Mouse (Mus musculus): ENCODE results near the gene Gm34653.
"Not testable (repeated sequence)": the region's sequence is repeated elsewhere in the genome, so short reads cannot be mapped to it uniquely, and the experiment has no call there.

The Gm34653 gene

GRCm38 (mm10) chr2:34832766-34833457 is at the start of gene Gm34653:
Gene Gm34653 (plus strand): TSS chr2:34833007.
- not testable (repeated sequence) for DNase-seq (ENCODE audit: low spot score in 2 of 2)

- DNase-seq (ENCODE audit: low spot score in 2 of 2), result no peak
These were observed 49.5 kb upstream of the Gm34653 start for GRCm38 (mm10) chr2:34783064-34784020.

GRCm38 (mm10) chr2:34784085-34784484 is 48.7 kb upstream of the Gm34653 start:
- DNase-seq (ENCODE audit: low spot score in 2 of 2), result no peak

GRCm38 (mm10) chr2:34790282-34790681 is 42.5 kb upstream of the Gm34653 start:
- no peak for DNase-seq (ENCODE audit: low spot score in 2 of 2)

- not testable (repeated sequence) for DNase-seq (ENCODE audit: low spot score in 2 of 2)
These were observed 40.3 kb upstream of the Gm34653 start for GRCm38 (mm10) chr2:34792543-34792942.

GRCm38 (mm10) chr2:34794511-34794910 is 38.3 kb upstream of the Gm34653 start:
- no peak for DNase-seq (ENCODE audit: low spot score in 2 of 2)

GRCm38 (mm10) chr2:34795426-34795825 is 37.4 kb upstream of the Gm34653 start:
- no peak for DNase-seq (ENCODE audit: low spot score in 2 of 2)

- DNase-seq (ENCODE audit: low spot score in 2 of 2), result peak; percentile 78 to 83
These were observed 33.2 kb upstream of the Gm34653 start, which contains the start of gene Rabepk for GRCm38 (mm10) chr2:34799357-34800256. Gene Rabepk (minus strand): TSS chr2:34799912.

- DNase-seq (ENCODE audit: low spot score in 2 of 2), result no peak
These were observed 32.4 kb upstream of the Gm34653 start for GRCm38 (mm10) chr2:34800371-34800770.

- peak; percentile 99 for DNase-seq (ENCODE audit: low spot score in 2 of 2)
These were observed 31.0 kb upstream of the Gm34653 start for GRCm38 (mm10) chr2:34801516-34802482.

GRCm38 (mm10) chr2:34802565-34803245 is 30.1 kb upstream of the Gm34653 start:
- DNase-seq (ENCODE audit: low spot score in 2 of 2), result peak; percentile 51 to 61

GRCm38 (mm10) chr2:34803746-34804145 is 29.1 kb upstream of the Gm34653 start:
- DNase-seq (ENCODE audit: low spot score in 2 of 2), result no peak

- DNase-seq (ENCODE audit: low spot score in 2 of 2), result no peak
These were observed 28.6 kb upstream of the Gm34653 start for GRCm38 (mm10) chr2:34804172-34804571.

GRCm38 (mm10) chr2:34804815-34805214 is 28.0 kb upstream of the Gm34653 start:
- DNase-seq (ENCODE audit: low spot score in 2 of 2), result no peak

GRCm38 (mm10) chr2:34805364-34805950 is 27.4 kb upstream of the Gm34653 start:
- DNase-seq (ENCODE audit: low spot score in 2 of 2), result no peak

GRCm38 (mm10) chr2:34808057-34808456 is 24.8 kb upstream of the Gm34653 start:
- DNase-seq (ENCODE audit: low spot score in 2 of 2), result no peak

- no peak for DNase-seq (ENCODE audit: low spot score in 2 of 2)
These were observed 23.2 kb upstream of the Gm34653 start for GRCm38 (mm10) chr2:34809568-34809967.

GRCm38 (mm10) chr2:34810775-34811174 is 22.0 kb upstream of the Gm34653 start:
- DNase-seq (ENCODE audit: low spot score in 2 of 2), result no peak

GRCm38 (mm10) chr2:34812706-34813105 is 20.1 kb upstream of the Gm34653 start:
- DNase-seq (ENCODE audit: low spot score in 2 of 2), result no peak

Data from right cerebral cortex, postnatal 10 days (tissue).